Mouse (Mus musculus) ES-Bruce4 (cell line): Measurements from ENCODE around the gene Col1a1.
A peak's percentile ranks its signal among the peaks of the same experiment; 100 is the strongest.

Experiments used
- CTCF ChIP-seq: IDR thresholded peaks from one replicate; pipeline ENCODE4 v1.8.1; 2011; ENCODE audit warnings: low read depth, low read length
- EP300 ChIP-seq: IDR thresholded peaks from 2 replicates; pipeline ENCODE4 v1.6.1; 2011; ENCODE audit warnings: low read depth, low read length; ENCODE audit not compliant: insufficient read depth
- POLR2A ChIP-seq: IDR thresholded peaks from one replicate; pipeline ENCODE4 v1.8.1; 2011; ENCODE audit warnings: low read length; ENCODE audit not compliant: insufficient read depth

DNA sequence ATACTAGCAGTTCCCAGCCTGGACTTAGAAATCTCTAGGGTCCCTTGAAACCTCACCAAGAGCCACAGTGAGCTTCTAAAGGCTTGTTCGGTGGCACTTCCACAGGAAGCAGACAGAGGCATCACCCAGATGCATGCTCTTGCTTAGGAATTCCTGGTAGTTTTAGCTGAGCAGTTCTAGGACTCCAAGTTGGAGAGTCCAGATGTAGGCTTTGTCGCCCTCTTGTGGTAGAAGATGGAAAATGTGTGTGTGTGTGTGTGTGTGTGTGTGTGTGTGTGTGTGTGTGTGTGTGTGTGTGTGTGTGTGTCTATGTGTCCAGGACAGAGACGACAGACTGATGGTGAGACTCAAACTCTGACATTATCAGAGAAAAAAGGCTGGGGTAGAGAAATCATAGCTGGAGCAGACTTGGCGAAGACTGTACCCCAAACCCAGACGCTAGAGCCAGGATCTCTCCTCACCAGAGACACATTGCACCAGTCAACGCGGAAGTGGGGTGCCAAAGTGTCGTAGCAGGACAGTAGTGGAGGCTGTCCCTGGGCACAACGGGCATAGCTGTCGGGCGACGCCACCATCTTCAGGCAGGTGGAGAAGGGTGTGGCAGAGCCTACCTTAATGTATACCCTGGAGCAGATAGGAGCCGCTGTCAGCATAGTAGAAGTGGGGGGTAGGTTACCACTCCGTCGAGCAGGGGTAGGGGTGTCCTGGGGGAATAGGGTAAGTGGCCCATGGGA lies 34.4 kb downstream of the Col1a1 start:
- TF ChIP-seq EP300 (no peak), POLR2A (no peak), CTCF (peak; percentile 30)
